Mouse (Mus musculus) small intestine, adult 2 months (tissue): ENCODE measurements at regions not wholly inside any gene's neighbourhood (a gene's known extent, or its start where the extent isn't known, plus 50 kb on each side); places are given as distances from the start of the nearest gene placed in this dataset.

Source experiments
- CTCF ChIP-seq: fragments of 200-500 bp; IDR thresholded peaks from 2 replicates; pipeline ENCODE4 v1.5.1; 2012; ENCODE audit warnings: low read depth, mild to moderate bottlenecking, control low read depth, inconsistent platforms, low read length, moderate library complexity, mixed read lengths; ENCODE audit not compliant: insufficient replicate concordance, insufficient read length; ENCODE audit errors: extremely low read depth
- POLR2A ChIP-seq: fragments of 200-500 bp; IDR thresholded peaks from 2 replicates; pipeline ENCODE4 v1.6.1; 2012; ENCODE audit warnings: low read depth, mild to moderate bottlenecking, control low read depth, inconsistent platforms, low read length, moderate library complexity

DNA sequence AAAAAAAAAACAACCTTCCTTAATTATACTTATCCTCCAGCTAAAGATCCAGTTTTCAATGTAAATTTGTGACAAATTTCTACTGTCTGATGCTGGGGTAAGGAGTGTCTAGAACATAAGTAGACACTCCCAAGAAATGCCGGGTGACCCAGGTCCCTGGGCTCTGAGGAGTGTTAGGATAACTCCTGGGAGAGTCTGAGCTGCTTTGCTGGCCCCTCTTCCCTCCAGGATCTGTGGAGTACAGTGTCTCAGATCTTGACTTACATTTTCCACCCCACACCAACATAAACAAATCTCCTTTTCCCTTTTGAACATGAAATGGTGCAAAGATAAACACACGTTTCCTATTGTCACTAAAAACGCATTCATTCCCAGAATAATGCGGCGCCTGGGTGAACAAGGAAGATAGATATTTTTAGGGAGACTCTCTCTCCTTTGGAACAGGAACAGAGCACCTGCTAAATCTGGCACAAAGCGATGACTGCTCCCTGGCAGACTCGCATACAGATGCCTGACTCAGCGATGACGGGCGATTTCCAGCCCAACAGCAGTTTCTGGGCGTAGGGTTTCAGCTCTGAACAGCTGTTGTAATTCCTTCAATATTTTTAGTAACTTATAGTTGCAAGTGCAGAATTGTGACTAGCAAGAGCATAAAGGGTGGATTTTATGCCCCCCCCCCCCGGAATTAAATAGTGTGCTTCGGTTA lies 91.3 kb downstream of the Cavin4 start:
- no peak for TF ChIP-seq CTCF
- no peak for TF ChIP-seq POLR2A
